Mouse (Mus musculus): Measurements from ENCODE around the gene Emc10. TPM values are rescaled to one million over a fixed set of nuclear protein-coding genes. Genes with fewer than 3 reads are reported as not detected.

Gene Emc10
- polyA plus RNA-seq, 1 experiment from 2014 or later = 154 TPM

- no peaks in the 10 kb centered on the region for H3K27me3 ChIP-seq (replicated peaks; ENCODE audit: control insufficient read depth, insufficient read depth, low read length)
- WGBS = 80% methylated on average over 10 of the region's 10 CpGs
- H3K4me3 ChIP-seq (ENCODE audit: low read depth, low read length) = no peak overlapping the region
- no peak for DNase-seq (ENCODE audit: low spot score)
- H3K9me3 ChIP-seq (replicated peaks; ENCODE audit: control insufficient read depth, low read length) = no peaks in the 10 kb centered on the region
- peaks cover 22% of the 10 kb centered on the region for H3K4me1 ChIP-seq (ENCODE audit: control insufficient read depth, insufficient read depth, low read length)
- no peak overlapping the region for H3K4me2 ChIP-seq (ENCODE audit: low read length)
- no peak for ATAC-seq
- H3K27ac ChIP-seq (ENCODE audit: low read depth, low read length) = peak overlapping the region; percentile 78
- H3K36me3 ChIP-seq (ENCODE audit: control insufficient read depth, insufficient read depth, low read length) = peaks cover 55% of the 10 kb centered on the region
- no peak overlapping the region for H3K9ac ChIP-seq (ENCODE audit: low read length)
These were observed 32.6 kb downstream of the Emc10 start for GRCm38 (mm10) chr7:44463556-44464225.

- no peak overlapping the region for H3K4me3 ChIP-seq (ENCODE audit: low read depth, low read length)
- no peak overlapping the region for H3K9ac ChIP-seq (ENCODE audit: low read length)
- H3K36me3 ChIP-seq (ENCODE audit: control insufficient read depth, insufficient read depth, low read length) = peaks cover 62% of the 10 kb centered on the region
- ATAC-seq (no peak), DNase-seq (ENCODE audit: low spot score) (no peak)
- no peak overlapping the region for H3K27ac ChIP-seq (ENCODE audit: low read depth, low read length)
- H3K4me1 ChIP-seq (ENCODE audit: control insufficient read depth, insufficient read depth, low read length) = peaks cover 18% of the 10 kb centered on the region
- H3K27me3 ChIP-seq (replicated peaks; ENCODE audit: control insufficient read depth, insufficient read depth, low read length) = no peaks in the 10 kb centered on the region
- WGBS = 62% methylated on average over 8 of the region's 8 CpGs
- H3K4me2 ChIP-seq (ENCODE audit: low read length) = no peak overlapping the region
- no peaks in the 10 kb centered on the region for H3K9me3 ChIP-seq (replicated peaks; ENCODE audit: control insufficient read depth, low read length)
These were observed 33.3 kb downstream of the Emc10 start for GRCm38 (mm10) chr7:44463056-44463425.

GRCm38 (mm10) chr7:44462218-44463055 lies 33.9 kb downstream of the Emc10 start:
- no peak for DNase-seq (ENCODE audit: low spot score)
- ATAC-seq = no peak
- no peak overlapping the region for H3K4me2 ChIP-seq (ENCODE audit: low read length)
- peaks cover 18% of the 10 kb centered on the region for H3K4me1 ChIP-seq (ENCODE audit: control insufficient read depth, insufficient read depth, low read length)
- WGBS = 43% methylated on average over 72 of the region's 77 CpGs
- H3K9me3 ChIP-seq (replicated peaks; ENCODE audit: control insufficient read depth, low read length) = no peaks in the 10 kb centered on the region
- no peaks in the 10 kb centered on the region for H3K27me3 ChIP-seq (replicated peaks; ENCODE audit: control insufficient read depth, insufficient read depth, low read length)
- H3K4me3 ChIP-seq (ENCODE audit: low read depth, low read length) = no peak overlapping the region
- peaks cover 68% of the 10 kb centered on the region for H3K36me3 ChIP-seq (ENCODE audit: control insufficient read depth, insufficient read depth, low read length)
- H3K27ac ChIP-seq (ENCODE audit: low read depth, low read length) = 0 out of 2 replicates have a peak overlapping the region, but pooled peaks have one; percentile 7
- no peak overlapping the region for H3K9ac ChIP-seq (ENCODE audit: low read length)

GRCm38 (mm10) chr7:44461503-44462217 lies 34.7 kb downstream of the Emc10 start:
- WGBS = 87% methylated on average over 57 of the region's 57 CpGs
- DNase-seq (ENCODE audit: low spot score) (no peak), ATAC-seq (no peak)
- peaks cover 75% of the 10 kb centered on the region for H3K36me3 ChIP-seq (ENCODE audit: control insufficient read depth, insufficient read depth, low read length)
- no peaks in the 10 kb centered on the region for H3K27me3 ChIP-seq (replicated peaks; ENCODE audit: control insufficient read depth, insufficient read depth, low read length)
- no peak overlapping the region for H3K4me2 ChIP-seq (ENCODE audit: low read length)
- no peaks in the 10 kb centered on the region for H3K9me3 ChIP-seq (replicated peaks; ENCODE audit: control insufficient read depth, low read length)
- H3K4me1 ChIP-seq (ENCODE audit: control insufficient read depth, insufficient read depth, low read length) = peaks cover 18% of the 10 kb centered on the region
- H3K9ac ChIP-seq (ENCODE audit: low read length) = no peak overlapping the region
- no peak overlapping the region for H3K27ac ChIP-seq (ENCODE audit: low read depth, low read length)
- no peak overlapping the region for H3K4me3 ChIP-seq (ENCODE audit: low read depth, low read length)

GRCm38 (mm10) chr7:44460767-44461502 lies 35.4 kb downstream of the Emc10 start:
- H3K4me3 ChIP-seq (ENCODE audit: low read depth, low read length) = no peak overlapping the region
- no peaks in the 10 kb centered on the region for H3K27me3 ChIP-seq (replicated peaks; ENCODE audit: control insufficient read depth, insufficient read depth, low read length)
- peaks cover 80% of the 10 kb centered on the region for H3K36me3 ChIP-seq (ENCODE audit: control insufficient read depth, insufficient read depth, low read length)
- peaks cover 18% of the 10 kb centered on the region for H3K4me1 ChIP-seq (ENCODE audit: control insufficient read depth, insufficient read depth, low read length)
- H3K27ac ChIP-seq (ENCODE audit: low read depth, low read length) = no peak overlapping the region
- ATAC-seq = no peak
- 91% methylated on average over 31 of the region's 31 CpGs for WGBS
- H3K9ac ChIP-seq (ENCODE audit: low read length) = no peak overlapping the region
- H3K9me3 ChIP-seq (replicated peaks; ENCODE audit: control insufficient read depth, low read length) = no peaks in the 10 kb centered on the region
- DNase-seq (ENCODE audit: low spot score) = no peak
- no peak overlapping the region for H3K4me2 ChIP-seq (ENCODE audit: low read length)

- ATAC-seq = no peak
- Histone ChIP-seq H3K27me3 (replicated peaks; ENCODE audit: control insufficient read depth, insufficient read depth, low read length) (no peaks in the 10 kb centered on the region), H3K9me3 (replicated peaks; ENCODE audit: control insufficient read depth, low read length) (no peaks in the 10 kb centered on the region), H3K4me3 (ENCODE audit: low read depth, low read length) (no peak overlapping the region), H3K27ac (ENCODE audit: low read depth, low read length) (no peak overlapping the region), H3K4me1 (ENCODE audit: control insufficient read depth, insufficient read depth, low read length) (peaks cover 17% of the 10 kb centered on the region), H3K4me2 (ENCODE audit: low read length) (no peak overlapping the region), H3K9ac (ENCODE audit: low read length) (no peak overlapping the region), H3K36me3 (ENCODE audit: control insufficient read depth, insufficient read depth, low read length) (peaks cover 83% of the 10 kb centered on the region)
- 80% methylated on average over 6 of the region's 6 CpGs for WGBS
- no peak for DNase-seq (ENCODE audit: low spot score)
These were observed 36.3 kb downstream of the Emc10 start for GRCm38 (mm10) chr7:44460067-44460466.

- no peak for ATAC-seq
- DNase-seq (ENCODE audit: low spot score) = no peak
- 0 out of 2 replicates have a peak, but pooled peaks cover 2% of the 10 kb centered on the region for H3K4me1 ChIP-seq (ENCODE audit: control insufficient read depth, insufficient read depth, low read length)
- H3K9me3 ChIP-seq (replicated peaks; ENCODE audit: control insufficient read depth, low read length) = no peaks in the 10 kb centered on the region
- H3K9ac ChIP-seq (ENCODE audit: low read length) = no peak overlapping the region
- 88% methylated on average over 1 of the region's 1 CpGs for WGBS
- no peak overlapping the region for H3K4me3 ChIP-seq (ENCODE audit: low read depth, low read length)
- peaks cover 75% of the 10 kb centered on the region for H3K36me3 ChIP-seq (ENCODE audit: control insufficient read depth, insufficient read depth, low read length)
- H3K4me2 ChIP-seq (ENCODE audit: low read length) = no peak overlapping the region
- H3K27me3 ChIP-seq (replicated peaks; ENCODE audit: control insufficient read depth, insufficient read depth, low read length) = no peaks in the 10 kb centered on the region
- H3K27ac ChIP-seq (ENCODE audit: low read depth, low read length) = no peak overlapping the region
These were observed 40.0 kb downstream of the Emc10 start for GRCm38 (mm10) chr7:44456302-44456701.

GRCm38 (mm10) chr7:44453256-44453655 lies 43.1 kb downstream of the Emc10 start:
- Histone ChIP-seq H3K36me3 (ENCODE audit: control insufficient read depth, insufficient read depth, low read length) (peaks cover 71% of the 10 kb centered on the region), H3K4me2 (ENCODE audit: low read length) (no peak overlapping the region), H3K4me1 (ENCODE audit: control insufficient read depth, insufficient read depth, low read length) (0 out of 2 replicates have a peak, but pooled peaks cover 3% of the 10 kb centered on the region), H3K4me3 (ENCODE audit: low read depth, low read length) (no peak overlapping the region), H3K9me3 (replicated peaks; ENCODE audit: control insufficient read depth, low read length) (no peaks in the 10 kb centered on the region), H3K9ac (ENCODE audit: low read length) (no peak overlapping the region), H3K27me3 (replicated peaks; ENCODE audit: control insufficient read depth, insufficient read depth, low read length) (no peaks in the 10 kb centered on the region), H3K27ac (ENCODE audit: low read depth, low read length) (no peak overlapping the region)
- DNase-seq (ENCODE audit: low spot score) (no peak), ATAC-seq (peak; percentile 13; the same call in 1 of the 2 replicates)
- WGBS = 34% methylated on average over 3 of the region's 3 CpGs

Measured in forebrain, embryonic 14.5 days (tissue).